Mouse (Mus musculus): ENCODE measurements around the gene Cd5. TPM values are rescaled to one million over a fixed set of nuclear protein-coding genes. Genes with fewer than 3 reads are reported as not detected.

The Cd5 gene
- polyA plus RNA-seq, 1 experiment from 2014 or later: not detected

Other genes with a start within 250 kb of the Cd5 start
- gene Cpsf7, start 213.7 kb downstream of the Cd5 start, polyA plus RNA-seq (2014; fragmentation: Nextera tagmentation; extraction: Ambion mirVana): 60.9 and 65.4 TPM in 2 replicates
- 60.9 and 62.6 TPM in 2 replicates for gene Sdhaf2, start 212.9 kb downstream of the Cd5 start, polyA plus RNA-seq (2014; fragmentation: Nextera tagmentation; extraction: Ambion mirVana)
- gene Tmem216, start 182.8 kb downstream of the Cd5 start, polyA plus RNA-seq (2014; fragmentation: Nextera tagmentation; extraction: Ambion mirVana): 61.2 and 63.7 TPM in 2 replicates
- 12.5 and 17.0 TPM in 2 replicates for gene Cyb561a3, start 161.8 kb downstream of the Cd5 start, polyA plus RNA-seq (2014; fragmentation: Nextera tagmentation; extraction: Ambion mirVana)
- 58.7 and 62.3 TPM in 2 replicates for gene Tmem138, start 161.6 kb downstream of the Cd5 start, polyA plus RNA-seq (2014; fragmentation: Nextera tagmentation; extraction: Ambion mirVana)
- 303 and 389 TPM in 2 replicates for gene Ddb1, start 133.7 kb downstream of the Cd5 start, polyA plus RNA-seq (2014; fragmentation: Nextera tagmentation; extraction: Ambion mirVana)
- 20.3 and 23.0 TPM in 2 replicates for gene Tkfc, start 133.3 kb downstream of the Cd5 start, polyA plus RNA-seq (2014; fragmentation: Nextera tagmentation; extraction: Ambion mirVana)
- gene Vwce, start 104.8 kb downstream of the Cd5 start, polyA plus RNA-seq (2014; fragmentation: Nextera tagmentation; extraction: Ambion mirVana): 0.25 and 0.86 TPM in 2 replicates
- gene Pga5, start 60.9 kb downstream of the Cd5 start, polyA plus RNA-seq (2014; fragmentation: Nextera tagmentation; extraction: Ambion mirVana): not detected in 2 replicates
- 23.9 and 27.2 TPM in 2 replicates for gene Vps37c, start 50.3 kb downstream of the Cd5 start, polyA plus RNA-seq (2014; fragmentation: Nextera tagmentation; extraction: Ambion mirVana)
- gene Cd6, start 91.1 kb upstream of the Cd5 start, polyA plus RNA-seq (2014; fragmentation: Nextera tagmentation; extraction: Ambion mirVana): not detected in 2 replicates
- gene Slc15a3, start 100.7 kb upstream of the Cd5 start, polyA plus RNA-seq (2014; fragmentation: Nextera tagmentation; extraction: Ambion mirVana): 0.13 and 0.37 TPM in 2 replicates
- gene Tmem132a, start 130.9 kb upstream of the Cd5 start, polyA plus RNA-seq (2014; fragmentation: Nextera tagmentation; extraction: Ambion mirVana): 56.2 and 61.3 TPM in 2 replicates
- gene Tmem109, start 143.0 kb upstream of the Cd5 start, polyA plus RNA-seq (2014; fragmentation: Nextera tagmentation; extraction: Ambion mirVana): 44.1 and 44.9 TPM in 2 replicates
- 50.4 and 58.6 TPM in 2 replicates for gene Prpf19, start 156.2 kb upstream of the Cd5 start, polyA plus RNA-seq (2014; fragmentation: Nextera tagmentation; extraction: Ambion mirVana)
- not detected in 2 replicates for gene Zp1, start 181.6 kb upstream of the Cd5 start, polyA plus RNA-seq (2014; fragmentation: Nextera tagmentation; extraction: Ambion mirVana)
- gene Ptgdr2, start 198.2 kb upstream of the Cd5 start, polyA plus RNA-seq (2014; fragmentation: Nextera tagmentation; extraction: Ambion mirVana): 0.10 TPM in 1 of 2 replicates, not detected in the other
- 17.5 and 20.1 TPM in 2 replicates for gene Ccdc86, start 210.3 kb upstream of the Cd5 start, polyA plus RNA-seq (2014; fragmentation: Nextera tagmentation; extraction: Ambion mirVana)
- 0.17 TPM in 1 of 2 replicates, not detected in the other for gene Ms4a10, start 235.7 kb upstream of the Cd5 start, polyA plus RNA-seq (2014; fragmentation: Nextera tagmentation; extraction: Ambion mirVana)